Mouse (Mus musculus): ENCODE data around the gene Dst. TPM values are rescaled to one million over a fixed set of nuclear protein-coding genes. Genes with fewer than 3 reads are reported as not detected.

Gene Dst
- total and polyA plus RNA-seq, 3 experiments, result 9.1 to 28.0 (median 20.5) TPM

GRCm38 (mm10) chr1:33892784-33893183 lies 15.2 kb upstream of the Dst start:
- Histone ChIP-seq H3K36me3 (replicated peaks in 1 of 2; ENCODE audit: control insufficient read depth in 1 of 2, insufficient read depth in 1 of 2, low read length in 1 of 2) (no peaks in the 10 kb centered on the region), H3K9ac (ENCODE audit: insufficient read depth, low read depth) (no peak overlapping the region), H3K4me3 (replicated peaks in 1 of 3; ENCODE audit: low read depth in 2 of 3, low read length in 2 of 3, poor library complexity in 1 of 3) (no peak overlapping the region), H3K79me2 (replicated peaks; ENCODE audit: control insufficient read depth, extremely low read depth, insufficient read depth, poor library complexity, severe bottlenecking) (no peaks in the 10 kb centered on the region), H3K27ac (ENCODE audit: insufficient read depth, low read depth) (no peak overlapping the region), H3K9me3 (replicated peaks; ENCODE audit: low read length) (no peaks in the 10 kb centered on the region), H3K4me1 (ENCODE audit: control insufficient read depth in 1 of 2, insufficient read depth in 2 of 2) (no peaks in the 10 kb centered on the region), H3K27me3 (replicated peaks) (no peaks in the 10 kb centered on the region), H3K4me2 (ENCODE audit: insufficient read depth, low read depth, poor library complexity, severe bottlenecking) (no peak overlapping the region)
- peak; percentile 13; the same call in 1 of the 2 replicates for TF ChIP-seq ZC3H11A (IDR thresholded peaks at IDR 0.05; ENCODE audit: low read depth, low read length)
- TF ChIP-seq CTCF (conservative IDR thresholded peaks at IDR 0.05 in 1 of 2, IDR thresholded peaks at IDR 0.05 in 1 of 2; ENCODE audit: low read depth in 2 of 2, low read length in 2 of 2), result peak; percentile 63 to 85
- peak; percentile 80 for TF ChIP-seq SMC3 (IDR thresholded peaks at IDR 0.05; ENCODE audit: low read depth, low read length)
- TF ChIP-seq RAD21 (IDR thresholded peaks at IDR 0.05; ENCODE audit: low read depth, low read length), result peak; percentile 79
- TF ChIP-seq TCF12 (IDR thresholded peaks at IDR 0.05; ENCODE audit: low read depth, low read length), result no peak
- in situ Hi-C loops (cut with MboI; ENCODE audit: low pct_ligation_motif_present, low pct_unique_long_range_greater_than_20kb, low sequenced_read_pairs), result no loop called here
- dilution Hi-C loops (cut with MboI; ENCODE audit: extremely low pct_ligation_motif_present, extremely low pct_unique_long_range_greater_than_20kb, low sequenced_read_pairs), result no loop called here
- DNase-seq (ENCODE audit: extremely low read depth), result peak; percentile 59

- Histone ChIP-seq H3K4me1 (ENCODE audit: control insufficient read depth in 1 of 2, insufficient read depth in 2 of 2) (no peaks in the 10 kb centered on the region), H3K27me3 (replicated peaks) (no peaks in the 10 kb centered on the region), H3K4me3 (replicated peaks in 1 of 3; ENCODE audit: low read depth in 2 of 3, low read length in 2 of 3, poor library complexity in 1 of 3) (no peak overlapping the region), H3K36me3 (replicated peaks in 1 of 2; ENCODE audit: control insufficient read depth in 1 of 2, insufficient read depth in 1 of 2, low read length in 1 of 2) (no peaks in the 10 kb centered on the region), H3K79me2 (replicated peaks; ENCODE audit: control insufficient read depth, extremely low read depth, insufficient read depth, poor library complexity, severe bottlenecking) (no peaks in the 10 kb centered on the region), H3K9me3 (replicated peaks; ENCODE audit: low read length) (no peaks in the 10 kb centered on the region), H3K9ac (ENCODE audit: insufficient read depth, low read depth) (no peak overlapping the region), H3K27ac (ENCODE audit: insufficient read depth, low read depth) (no peak overlapping the region), H3K4me2 (ENCODE audit: insufficient read depth, low read depth, poor library complexity, severe bottlenecking) (no peak overlapping the region)
- DNase-seq (ENCODE audit: extremely low read depth), result no peak
- dilution Hi-C loops (cut with MboI; ENCODE audit: extremely low pct_ligation_motif_present, extremely low pct_unique_long_range_greater_than_20kb, low sequenced_read_pairs) (no loop called here), in situ Hi-C loops (cut with MboI; ENCODE audit: low pct_ligation_motif_present, low pct_unique_long_range_greater_than_20kb, low sequenced_read_pairs) (no loop called here)
- no peak for TF ChIP-seq BHLHE40 (IDR thresholded peaks at IDR 0.05; ENCODE audit: low read depth, low read length)
Observed at GRCm38 (mm10) chr1:33896116-33896515, 11.9 kb upstream of the Dst start.

GRCm38 (mm10) chr1:33896666-33897065 lies 11.4 kb upstream of the Dst start:
- no peak overlapping the region for H3K27ac ChIP-seq (ENCODE audit: insufficient read depth, low read depth)
- no peaks in the 10 kb centered on the region for H3K79me2 ChIP-seq (replicated peaks; ENCODE audit: control insufficient read depth, extremely low read depth, insufficient read depth, poor library complexity, severe bottlenecking)
- dilution Hi-C loops (cut with MboI; ENCODE audit: extremely low pct_ligation_motif_present, extremely low pct_unique_long_range_greater_than_20kb, low sequenced_read_pairs), result no loop called here
- no peak for TF ChIP-seq MAX (IDR thresholded peaks at IDR 0.05; ENCODE audit: low read length)
- TF ChIP-seq TBP (conservative IDR thresholded peaks at IDR 0.05; ENCODE audit: low read depth, low read length), result no peak
- TF ChIP-seq POLR2AphosphoS2 (IDR thresholded peaks at IDR 0.05; ENCODE audit: low read depth, low read length), result no peak
- no peak for TF ChIP-seq IRF4 (IDR thresholded peaks at IDR 0.05; ENCODE audit: low read depth, low read length)
- no peak for TF ChIP-seq ZC3H11A (IDR thresholded peaks at IDR 0.05; ENCODE audit: low read depth, low read length)
- no peak for TF ChIP-seq ELF1 (IDR thresholded peaks at IDR 0.05; ENCODE audit: low read depth, low read length)
- no peak for TF ChIP-seq CHD1 (IDR thresholded peaks at IDR 0.05; ENCODE audit: low read depth, low read length)
- no peak for TF ChIP-seq RCOR1 (conservative IDR thresholded peaks at IDR 0.05; ENCODE audit: low read depth, low read length)
- TF ChIP-seq HCFC1 (IDR thresholded peaks at IDR 0.05; ENCODE audit: low read depth, low read length), result no peak
- TF ChIP-seq ZMIZ1 (IDR thresholded peaks at IDR 0.05; ENCODE audit: low read depth, low read length), result no peak
- no peak for TF ChIP-seq USF2 (conservative IDR thresholded peaks at IDR 0.05; ENCODE audit: low read depth, low read length)
- TF ChIP-seq EP300 (IDR thresholded peaks at IDR 0.05; ENCODE audit: low read length), result no peak
- no peak for TF ChIP-seq RAD21 (IDR thresholded peaks at IDR 0.05; ENCODE audit: low read depth, low read length)
- H3K4me1 ChIP-seq (ENCODE audit: control insufficient read depth in 1 of 2, insufficient read depth in 2 of 2), result no peaks in the 10 kb centered on the region
- H3K9ac ChIP-seq (ENCODE audit: insufficient read depth, low read depth), result no peak overlapping the region
- H3K4me3 ChIP-seq (replicated peaks in 1 of 3; ENCODE audit: low read depth in 2 of 3, low read length in 2 of 3, poor library complexity in 1 of 3), result no peak overlapping the region
- no peak overlapping the region for H3K4me2 ChIP-seq (ENCODE audit: insufficient read depth, low read depth, poor library complexity, severe bottlenecking)
- H3K27me3 ChIP-seq (replicated peaks), result no peaks in the 10 kb centered on the region
- in situ Hi-C loops (cut with MboI; ENCODE audit: low pct_ligation_motif_present, low pct_unique_long_range_greater_than_20kb, low sequenced_read_pairs), result no loop called here
- DNase-seq (ENCODE audit: extremely low read depth), result no peak
- H3K9me3 ChIP-seq (replicated peaks; ENCODE audit: low read length), result no peaks in the 10 kb centered on the region
- H3K36me3 ChIP-seq (replicated peaks in 1 of 2; ENCODE audit: control insufficient read depth in 1 of 2, insufficient read depth in 1 of 2, low read length in 1 of 2), result no peaks in the 10 kb centered on the region
